Mouse (Mus musculus) R1 (cell line): ENCODE data around the gene Gss.

ENCODE experiments used
- DNase-seq: peaks from one replicate; pipeline ENCODE4 v3.0.0-alpha.2; 2018; ENCODE audit warnings: low read depth, low spot score

Gene Gss

DNA sequence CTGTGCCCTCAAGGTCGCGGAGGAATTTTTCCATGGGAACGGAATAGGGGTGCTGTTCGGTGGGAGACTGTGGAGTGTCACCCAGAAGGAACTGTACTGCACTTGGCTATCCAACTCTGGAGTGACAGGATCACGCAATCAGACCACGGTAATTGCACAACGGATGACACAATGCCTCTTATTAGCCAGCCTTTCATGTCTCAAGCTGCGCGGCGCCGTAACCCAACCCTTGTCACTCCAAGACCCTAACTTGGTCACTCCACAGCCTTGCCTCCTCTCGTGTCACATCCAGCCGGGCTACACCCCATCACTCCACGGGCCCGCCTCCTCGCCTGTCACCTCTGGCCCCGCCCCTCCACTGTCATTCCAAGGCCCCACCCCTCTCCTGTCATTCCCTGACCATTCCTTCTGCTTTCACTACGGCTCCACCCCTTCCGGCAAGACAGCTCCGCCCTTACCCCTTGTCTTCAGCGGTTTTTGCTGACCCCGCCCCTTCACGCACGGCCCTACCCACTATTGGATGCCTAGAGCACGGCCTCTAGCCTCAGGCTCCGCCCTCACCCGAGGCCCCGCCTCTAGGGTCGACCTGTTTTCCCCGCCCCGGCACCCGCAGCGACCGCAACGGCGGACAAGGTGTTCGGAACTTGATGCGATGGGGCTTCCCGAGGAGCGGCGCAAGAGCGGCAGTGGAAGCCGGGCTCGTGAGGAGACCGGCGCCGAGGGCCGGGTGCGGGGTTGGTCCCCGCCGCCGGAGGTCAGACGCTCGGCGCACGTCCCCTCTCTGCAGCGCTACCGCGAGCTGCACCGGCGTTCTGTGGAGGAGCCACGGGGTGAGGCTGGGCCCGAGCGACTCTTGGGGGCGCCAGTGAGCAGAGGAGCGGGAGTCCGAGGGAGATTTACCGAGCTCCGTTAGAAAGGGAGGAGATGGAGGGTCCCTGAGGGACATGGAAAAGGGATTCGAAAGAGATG is 74.9 kb downstream of the Gss start, which contains the start of the genes Acss2 and Ggt7:
Acss2 (plus strand) TSS at position 494 of the 969 bp plus-strand sequence.
Ggt7 (minus strand) TSS at position 783 of the 969 bp plus-strand sequence.
- peak; percentile 97 for DNase-seq

DNA sequence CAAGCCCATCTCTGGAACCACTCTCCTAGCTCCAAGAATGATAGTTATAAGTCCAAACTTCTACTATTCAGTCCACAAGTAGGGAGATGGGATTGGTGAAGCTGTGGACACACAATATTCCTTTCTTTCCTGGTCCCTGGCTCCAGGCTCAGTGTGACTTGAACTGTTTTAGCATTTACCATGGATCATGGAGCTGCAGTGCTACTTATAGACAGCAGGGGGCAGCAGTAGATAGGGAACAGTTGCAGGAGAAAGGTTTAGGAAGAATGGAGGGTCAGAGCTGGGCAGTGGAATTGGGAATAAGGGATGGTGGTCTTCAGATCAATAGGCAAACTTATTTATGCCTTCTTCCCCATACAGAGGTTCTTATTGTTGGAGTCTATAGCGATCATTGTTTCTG is 76.7 kb downstream of the Gss start:
- peak; percentile 48 for DNase-seq

DNA sequence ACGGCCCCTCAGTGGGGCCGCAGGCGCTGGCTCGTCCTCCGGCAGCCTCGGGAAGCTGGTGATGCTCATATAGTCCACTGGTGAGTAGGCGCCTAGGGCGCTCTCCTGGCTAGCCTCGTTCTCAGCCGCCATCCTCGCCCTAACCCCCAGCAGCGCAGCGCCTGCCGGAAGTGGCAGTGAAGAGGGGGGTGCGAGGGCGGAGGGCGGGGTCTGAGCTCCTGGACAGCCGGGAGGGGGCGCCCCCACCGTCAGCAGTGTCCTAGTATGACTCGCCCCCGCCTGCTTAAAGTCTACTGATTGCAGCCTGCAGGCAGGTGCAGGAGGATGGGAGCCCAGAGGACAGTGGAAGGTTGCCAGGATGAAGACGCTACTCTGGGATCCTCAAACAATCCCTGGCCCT is 77.9 kb downstream of the Gss start:
- peak; percentile 52 for DNase-seq

DNA sequence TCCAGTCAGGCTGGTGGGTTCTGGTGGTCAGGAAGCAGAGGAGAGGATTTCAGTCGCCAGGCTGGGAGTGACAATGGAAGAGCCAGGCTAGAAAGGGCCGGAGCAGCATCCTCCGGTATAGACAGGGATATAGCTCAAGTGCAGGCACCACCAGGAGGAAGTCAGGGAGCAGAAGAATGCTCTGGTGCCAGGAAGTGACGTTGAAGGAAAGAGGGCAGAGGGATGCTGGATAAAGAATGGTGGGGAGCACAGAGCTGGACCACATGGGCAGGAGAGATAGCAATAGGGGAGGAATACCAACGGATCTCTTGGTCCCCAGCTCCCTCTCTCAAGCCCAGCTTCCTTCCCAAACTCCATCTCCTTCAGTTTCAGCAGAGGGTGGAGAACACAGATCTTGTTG is 79.1 kb downstream of the Gss start:
- DNase-seq, result no peak
